Mouse (Mus musculus): ENCODE data around the gene Ndst4. TPM values are rescaled to one million over a fixed set of nuclear protein-coding genes. Genes with fewer than 3 reads are reported as not detected.

The Ndst4 gene
- total RNA-seq (2023): not detected

DNA sequence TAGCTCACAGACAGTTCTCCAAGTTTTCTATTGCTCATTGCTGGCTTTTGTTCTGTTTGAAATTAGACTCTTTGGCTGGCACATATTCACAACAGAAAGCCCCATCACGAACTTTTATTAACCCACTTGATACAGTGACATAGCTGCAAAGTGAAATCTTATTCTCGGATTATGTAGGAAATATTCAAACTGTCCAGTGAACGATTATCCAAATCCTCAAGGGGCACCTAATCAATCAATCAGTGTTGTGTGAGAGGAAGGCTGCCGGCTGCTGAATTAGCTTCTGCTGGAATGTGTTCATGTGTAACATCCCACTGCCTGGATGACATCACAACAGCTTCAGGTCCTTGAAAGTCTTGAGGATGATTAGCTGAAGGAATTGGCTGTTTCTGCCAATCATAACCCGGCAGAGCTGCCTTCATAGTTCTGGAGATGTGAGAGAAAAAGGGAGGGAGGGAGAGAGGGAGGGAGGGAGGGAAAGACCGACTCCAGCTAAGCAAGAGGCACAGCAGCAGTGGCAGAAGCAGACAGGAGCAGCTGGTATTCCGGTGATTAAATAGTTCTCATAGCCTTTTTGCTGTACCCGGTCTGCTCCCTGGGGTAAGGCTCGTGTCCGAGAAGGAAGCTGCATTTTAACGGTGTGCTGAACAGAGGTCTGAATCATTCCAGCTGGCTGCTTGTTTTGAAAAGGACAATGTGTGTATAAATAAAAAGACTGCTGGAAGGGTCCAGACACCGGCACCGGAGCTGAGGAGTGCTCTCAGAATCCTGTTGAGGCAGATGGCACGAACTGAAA lies at the start of gene Ndst4:
TSS of gene Ndst4 (plus strand) at position 476 of the 796 bp plus-strand sequence.

Data from CD8-positive naive resting alpha-beta T cell, adult 57 days (primary cell).